Mouse (Mus musculus): ENCODE measurements around the gene Gm4767. TPM values are rescaled to one million over a fixed set of nuclear protein-coding genes. Genes with fewer than 3 reads are reported as not detected.
"Not testable (repeated sequence)": the region's sequence is repeated elsewhere in the genome, so short reads cannot be mapped to it uniquely, and the experiment has no call there.

The Gm4767 gene
- not detected in 2 replicates for polyA plus RNA-seq (2012; rRNA removed)

DNA sequence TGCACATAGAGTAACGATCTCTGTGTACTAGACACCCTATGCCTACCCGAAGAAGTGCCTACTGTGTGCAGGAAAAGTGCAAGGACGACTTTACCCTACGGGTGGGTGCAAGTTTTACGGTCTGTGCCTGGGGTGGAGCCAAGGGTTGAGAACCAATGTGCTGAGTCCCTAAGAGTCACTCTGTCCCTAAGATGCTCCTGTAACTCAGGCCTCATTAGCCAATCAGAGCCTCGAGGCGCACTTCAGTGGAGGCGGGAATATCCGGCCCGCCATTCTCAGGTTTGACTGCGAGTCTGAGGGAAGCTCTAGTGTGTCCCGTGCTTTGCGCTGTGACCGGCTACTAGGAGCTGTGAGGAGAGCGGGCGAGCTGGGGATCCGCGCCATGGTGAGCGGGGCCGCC lies at the start of gene Gm4767:
Gene Gm4767 (plus strand): TSS at position 288 of the 400 bp plus-strand sequence.
- not testable (repeated sequence) for H3K4me1 ChIP-seq (ENCODE audit: control insufficient read depth, insufficient read depth, low read length); H3K4me3 ChIP-seq (ENCODE audit: insufficient read depth, low read depth, low read length); H3K27me3 ChIP-seq (replicated peaks; ENCODE audit: control insufficient read depth, insufficient read depth, low read length); H3K27ac ChIP-seq (ENCODE audit: insufficient read depth, low read depth, low read length); H3K36me3 ChIP-seq (ENCODE audit: control insufficient read depth, insufficient read depth, low read length)
- peak; percentile 3 for DNase-seq
- 27% methylated on average over 18 of the region's 20 CpGs for WGBS

- H3K27me3 ChIP-seq (replicated peaks; ENCODE audit: control insufficient read depth, insufficient read depth, low read length); DNase-seq; H3K27ac ChIP-seq (ENCODE audit: insufficient read depth, low read depth, low read length); H3K36me3 ChIP-seq (ENCODE audit: control insufficient read depth, insufficient read depth, low read length); H3K4me3 ChIP-seq (ENCODE audit: insufficient read depth, low read depth, low read length); H3K4me1 ChIP-seq (ENCODE audit: control insufficient read depth, insufficient read depth, low read length): not testable (repeated sequence)
- no CpG with 5 or more reads among the region's 43 CpGs for WGBS
These were observed 41.2 kb upstream of the Gm4767 start, which contains the start of gene Gm3055 for GRCm38 (mm10) chr10:81770506-81771403. Gm3055 (minus strand) TSS chr10:81771161.

DNA sequence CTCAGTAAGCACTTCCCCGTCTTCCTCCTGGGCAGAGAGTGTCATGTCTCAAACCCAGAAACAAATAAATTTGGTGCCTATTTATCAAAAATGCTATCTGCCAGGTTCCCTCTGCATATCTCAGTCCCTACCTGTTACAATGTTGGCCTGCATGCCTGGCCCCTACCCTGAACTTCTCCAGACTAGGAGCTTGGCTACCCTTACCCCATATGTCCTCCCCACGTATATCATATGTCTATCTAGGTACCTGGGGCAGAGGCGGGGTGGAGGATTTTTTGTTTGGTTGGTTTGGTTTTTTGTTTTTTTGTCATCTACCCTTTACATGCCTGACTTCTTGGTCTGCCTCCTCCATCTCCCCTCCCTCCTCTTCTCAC lies 40.6 kb upstream of the Gm4767 start:
- H3K36me3 ChIP-seq (ENCODE audit: control insufficient read depth, insufficient read depth, low read length); H3K4me3 ChIP-seq (ENCODE audit: insufficient read depth, low read depth, low read length); DNase-seq; H3K27ac ChIP-seq (ENCODE audit: insufficient read depth, low read depth, low read length); H3K4me1 ChIP-seq (ENCODE audit: control insufficient read depth, insufficient read depth, low read length); H3K27me3 ChIP-seq (replicated peaks; ENCODE audit: control insufficient read depth, insufficient read depth, low read length): not testable (repeated sequence)
- WGBS, result no CpG with 5 or more reads among the region's 3 CpGs

DNA sequence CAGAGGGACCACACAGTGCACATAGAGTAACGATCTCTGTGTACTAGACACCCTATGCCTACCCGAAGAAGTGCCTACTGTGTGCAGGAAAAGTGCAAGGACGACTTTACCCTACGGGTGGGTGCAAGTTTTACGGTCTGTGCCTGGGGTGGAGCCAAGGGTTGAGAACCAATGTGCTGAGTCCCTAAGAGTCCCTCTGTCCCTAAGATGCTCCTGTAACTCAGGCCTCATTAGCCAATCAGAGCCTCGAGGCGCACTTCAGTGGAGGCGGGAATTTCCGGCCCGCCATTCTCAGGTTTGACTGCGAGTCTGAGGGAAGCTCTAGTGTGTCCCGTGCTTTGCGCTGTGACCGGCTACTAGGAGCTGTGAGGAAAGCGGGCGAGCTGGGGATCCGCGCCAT lies 34.2 kb downstream of the Gm4767 start:
- WGBS, result no CpG with 5 or more reads among the region's 18 CpGs

GRCm38 (mm10) chr10:81863409-81864407 lies 51.7 kb downstream of the Gm4767 start, which contains the start of gene Gm32687:
Gm32687 (plus strand) TSS chr10:81863934.
- not testable (repeated sequence) for H3K36me3 ChIP-seq (ENCODE audit: control insufficient read depth, insufficient read depth, low read length); H3K27ac ChIP-seq (ENCODE audit: insufficient read depth, low read depth, low read length); H3K4me1 ChIP-seq (ENCODE audit: control insufficient read depth, insufficient read depth, low read length); H3K27me3 ChIP-seq (replicated peaks; ENCODE audit: control insufficient read depth, insufficient read depth, low read length)
- 15% methylated on average over 5 of the region's 49 CpGs for WGBS
- DNase-seq, result peak; percentile 7
- peak within 1 kb of the TSS; percentile 41; the same call in 1 of the 2 replicates for H3K4me3 ChIP-seq (ENCODE audit: insufficient read depth, low read depth, low read length)

More for the DNA sequence above, 34.2 kb downstream of the Gm4767 start:
- H3K4me3 ChIP-seq (ENCODE audit: insufficient read depth, low read depth, low read length); H3K36me3 ChIP-seq (ENCODE audit: control insufficient read depth, insufficient read depth, low read length); H3K27ac ChIP-seq (ENCODE audit: insufficient read depth, low read depth, low read length); H3K27me3 ChIP-seq (replicated peaks; ENCODE audit: control insufficient read depth, insufficient read depth, low read length); H3K4me1 ChIP-seq (ENCODE audit: control insufficient read depth, insufficient read depth, low read length); DNase-seq: not testable (repeated sequence)

Other genes starting within 250 kb of the Gm4767 start
- 63.7 and 93.5 TPM in 2 replicates for gene Tle2, start 237.6 kb upstream of the Gm4767 start, polyA plus RNA-seq (2012; rRNA removed)
- gene Tle6, start 211.1 kb upstream of the Gm4767 start, polyA plus RNA-seq (2012; rRNA removed), result 3.9 and 4.3 TPM in 2 replicates
- gene BC025920, start 205.9 kb upstream of the Gm4767 start, polyA plus RNA-seq (2012; rRNA removed), result 1.0 and 1.1 TPM in 2 replicates
- gene Sirt6, start 184.4 kb upstream of the Gm4767 start, polyA plus RNA-seq (2012; rRNA removed), result 16.3 and 19.7 TPM in 2 replicates
- gene Ankrd24, start 183.6 kb upstream of the Gm4767 start, polyA plus RNA-seq (2012; rRNA removed), result 67.1 and 81.0 TPM in 2 replicates
- gene Gm10778, start 163.1 kb upstream of the Gm4767 start, polyA plus RNA-seq (2012; rRNA removed), result 0.45 and 0.56 TPM in 2 replicates
- 0.67 and 0.80 TPM in 2 replicates for gene Zfp433, start 107.4 kb upstream of the Gm4767 start, polyA plus RNA-seq (2012; rRNA removed)
- 0.58 and 0.97 TPM in 2 replicates for gene Gm3055, start 41.0 kb upstream of the Gm4767 start, polyA plus RNA-seq (2012; rRNA removed)
- 0.31 TPM in 1 of 2 replicates, not detected in the other for gene Gm32687, start 51.7 kb downstream of the Gm4767 start, polyA plus RNA-seq (2012; rRNA removed)
- 0.03 and 0.27 TPM in 2 replicates for gene Zfp781, start 118.3 kb downstream of the Gm4767 start, polyA plus RNA-seq (2012; rRNA removed)
- gene Zfp873, start 235.9 kb downstream of the Gm4767 start, polyA plus RNA-seq (2012; rRNA removed), result 0.73 and 1.3 TPM in 2 replicates

Data from kidney, adult 2 months (tissue).